Mouse (Mus musculus): ENCODE measurements at regions not wholly inside any gene's neighbourhood (a gene's known extent, or its start where the extent isn't known, plus 50 kb on each side); places are given as distances from the start of the nearest gene placed in this dataset.

DNA sequence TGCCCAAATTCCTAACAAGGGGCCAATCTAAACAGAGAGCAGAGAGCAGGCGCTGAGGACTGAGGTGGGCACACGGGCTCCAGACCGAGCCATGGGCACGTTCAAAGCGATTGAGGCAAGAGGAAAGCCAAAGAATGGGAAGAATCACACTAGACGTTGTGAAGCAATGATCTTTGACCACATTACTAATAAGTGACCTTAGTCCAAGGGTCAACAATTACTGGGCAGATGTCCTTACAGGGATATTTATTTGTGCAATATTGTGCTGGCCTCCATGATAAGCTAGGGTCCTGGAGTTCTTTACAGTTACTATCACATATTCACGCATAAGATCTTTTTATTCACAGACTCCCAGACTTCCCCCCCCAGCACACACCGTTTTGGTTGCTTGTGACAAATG is 400.9 kb upstream of the Jarid2 start:
- TF ChIP-seq GATA1 (IDR thresholded peaks at IDR 0.05; ENCODE audit: low read length) (no peak), TAL1 (IDR thresholded peaks at IDR 0.05; ENCODE audit: low read length) (no peak)

All from erythroblast, embryonic 14.5 days (primary cell).